Mouse (Mus musculus) ES-Bruce4 (cell line): ENCODE measurements at regions not wholly inside any gene's neighbourhood (a gene's known extent, or its start where the extent isn't known, plus 50 kb on each side); places are given as distances from the start of the nearest gene placed in this dataset.

ENCODE experiments used
- CTCF ChIP-seq: IDR thresholded peaks from one replicate; pipeline ENCODE4 v1.8.1; 2011; ENCODE audit warnings: low read depth, low read length
- POLR2A ChIP-seq: IDR thresholded peaks from one replicate; pipeline ENCODE4 v1.8.1; 2011; ENCODE audit warnings: low read length; ENCODE audit not compliant: insufficient read depth

DNA sequence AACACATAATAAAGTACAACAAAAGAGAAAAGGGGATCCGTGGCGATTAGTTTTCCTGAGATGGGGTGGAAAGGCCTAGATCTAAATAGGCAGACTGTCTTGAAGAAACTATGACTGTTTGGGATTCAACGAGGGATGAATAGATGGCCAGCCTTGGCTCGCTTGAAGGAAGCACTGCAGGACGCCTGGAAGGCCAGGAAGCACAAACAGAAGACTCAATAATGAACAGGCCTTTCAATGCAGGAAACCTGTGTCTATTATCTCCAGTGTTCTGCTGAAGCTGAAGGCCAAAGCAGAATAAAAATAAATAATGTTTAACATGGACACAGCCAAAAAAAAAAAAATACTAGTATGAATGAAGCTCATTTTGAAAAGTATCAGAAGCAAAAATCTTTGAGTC is 642.3 kb downstream of the Stpg2 start:
- TF ChIP-seq CTCF, result no peak
- TF ChIP-seq POLR2A, result no peak
